Mouse (Mus musculus): ENCODE results near the gene Unc5cl. TPM values are rescaled to one million over a fixed set of nuclear protein-coding genes. Genes with fewer than 3 reads are reported as not detected.
"Not testable (repeated sequence)": the region's sequence is repeated elsewhere in the genome, so short reads cannot be mapped to it uniquely, and the experiment has no call there.

Gene Unc5cl
- total RNA-seq, 2 experiments from 2014 or later, result 1.3 TPM; not detected in 1

DNA sequence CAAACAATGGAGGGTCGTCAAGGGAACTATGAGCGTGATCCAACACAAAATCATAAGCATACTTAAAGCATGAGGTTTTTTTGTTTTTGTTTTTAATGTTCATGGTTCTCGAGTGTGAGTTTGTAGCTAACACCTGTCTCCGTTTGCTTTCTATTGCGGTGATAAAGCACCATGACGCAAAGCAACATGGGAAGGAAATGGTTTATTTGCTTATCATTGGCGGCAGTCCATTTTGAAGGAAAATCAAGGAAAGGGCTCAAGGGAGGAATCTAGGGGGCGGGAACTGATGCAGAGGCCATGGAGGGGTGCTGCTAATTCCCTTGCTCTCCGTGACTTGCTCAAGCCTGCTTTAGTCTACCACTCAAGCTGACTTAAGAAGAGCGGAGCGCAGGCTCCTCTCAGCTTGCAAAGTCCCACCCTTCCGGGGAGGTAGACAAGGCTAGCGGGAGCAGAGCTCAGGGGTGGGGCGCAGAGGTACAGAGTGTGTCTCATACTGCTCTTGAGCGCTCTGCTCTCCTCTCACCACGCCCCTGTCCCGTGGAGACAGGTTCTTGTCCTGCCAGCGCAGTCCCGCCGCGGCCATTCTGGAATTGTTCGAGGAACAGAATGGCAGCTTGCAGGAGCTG is 12.2 kb downstream of the Unc5cl start:
- no peak for DNase-seq (ENCODE audit: low spot score in 2 of 2)

GRCm38 (mm10) chr17:48467395-48468231 is 12.9 kb downstream of the Unc5cl start:
- DNase-seq (ENCODE audit: low spot score in 2 of 2), result peak; percentile 64 to 73

DNA sequence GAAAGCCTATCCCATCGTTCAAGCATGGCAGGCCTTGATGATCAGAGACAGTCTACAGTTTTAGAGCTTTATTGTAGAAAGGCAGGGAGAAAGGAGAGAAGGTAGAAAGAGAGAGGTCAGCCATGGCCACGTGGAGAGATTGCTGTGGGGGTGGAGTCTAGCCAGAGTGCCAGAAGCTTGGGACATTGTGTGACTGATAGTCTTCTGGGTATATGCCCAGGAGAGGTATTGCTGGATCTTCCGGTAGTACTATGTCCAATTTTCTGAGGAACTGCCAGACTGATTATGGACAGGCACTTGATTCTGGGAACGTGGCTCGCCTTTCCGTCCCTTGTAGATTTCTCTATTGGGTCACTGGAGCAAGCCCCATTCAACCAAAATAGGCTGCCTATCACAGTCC is 19.6 kb downstream of the Unc5cl start:
- not testable (repeated sequence) for DNase-seq (ENCODE audit: low spot score in 2 of 2)

GRCm38 (mm10) chr17:48475444-48475843 is 20.7 kb downstream of the Unc5cl start:
- DNase-seq (ENCODE audit: low spot score in 2 of 2), result no peak

DNA sequence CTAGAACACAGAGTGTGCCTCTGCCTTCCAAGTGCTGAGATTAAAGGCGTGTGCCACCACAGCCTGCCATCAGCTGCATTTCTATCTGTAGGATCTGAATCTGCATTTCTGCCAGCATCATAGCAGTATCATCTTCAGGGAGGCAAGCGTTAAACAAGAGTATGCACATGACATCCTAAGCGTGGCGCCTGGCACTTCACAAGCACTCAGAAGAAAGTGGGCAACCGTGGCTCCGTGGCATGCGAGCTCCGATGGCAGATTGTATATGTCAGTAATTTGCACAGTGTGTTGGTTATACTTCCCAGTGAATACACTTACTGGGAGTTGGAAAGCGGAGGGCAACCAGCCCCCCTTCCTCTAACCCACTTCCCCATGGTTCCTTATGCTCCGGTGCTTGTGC is 25.3 kb downstream of the Unc5cl start:
- no peak for DNase-seq (ENCODE audit: low spot score in 2 of 2)

DNA sequence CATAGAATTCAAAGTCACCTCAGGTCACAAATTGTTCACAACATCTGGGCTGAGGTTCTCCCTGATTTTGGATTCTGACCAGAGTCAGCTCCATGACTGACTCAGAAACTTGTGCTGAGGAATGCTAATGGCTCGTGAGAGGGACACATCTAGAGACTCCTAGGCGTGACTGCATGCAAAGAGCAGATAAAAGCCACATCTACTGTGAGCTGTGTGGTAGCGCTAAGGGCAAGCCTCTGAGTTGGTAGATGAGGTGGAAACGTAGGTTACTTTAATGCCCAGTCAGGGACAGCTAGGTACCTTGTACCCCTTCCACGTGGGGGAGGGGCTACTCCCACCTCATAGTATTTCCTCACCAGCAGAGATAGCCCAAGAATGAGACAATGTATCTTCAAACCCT is 29.1 kb downstream of the Unc5cl start:
- no peak for DNase-seq (ENCODE audit: low spot score in 2 of 2)

DNA sequence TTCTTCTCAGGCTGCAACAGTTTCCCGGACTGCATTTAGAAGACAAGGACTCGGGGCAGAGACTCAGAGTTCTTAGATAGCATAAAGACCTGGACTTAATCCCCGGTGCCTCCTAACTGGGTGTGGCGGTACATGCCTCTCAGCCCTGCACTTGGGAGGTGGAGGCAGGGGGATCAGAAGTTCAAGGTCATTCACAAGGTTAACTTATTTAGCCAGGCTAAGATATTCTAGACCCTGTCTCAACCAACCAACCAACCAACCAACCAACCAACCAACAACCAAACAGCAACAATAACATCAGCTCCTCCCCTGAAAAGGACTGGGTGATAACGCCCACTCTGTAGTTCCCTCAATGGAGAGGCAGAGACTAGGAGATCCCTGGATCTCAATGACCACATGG is 29.5 kb downstream of the Unc5cl start:
- DNase-seq (ENCODE audit: low spot score in 2 of 2), result no peak

GRCm38 (mm10) chr17:48489466-48489865 is 34.8 kb downstream of the Unc5cl start:
- DNase-seq (ENCODE audit: low spot score in 2 of 2), result no peak

- DNase-seq (ENCODE audit: low spot score in 2 of 2), result no peak
Observed at GRCm38 (mm10) chr17:48492621-48493020, 37.9 kb downstream of the Unc5cl start.

- DNase-seq (ENCODE audit: low spot score in 2 of 2), result no peak
Observed at GRCm38 (mm10) chr17:48493582-48493981, 38.9 kb downstream of the Unc5cl start.

DNA sequence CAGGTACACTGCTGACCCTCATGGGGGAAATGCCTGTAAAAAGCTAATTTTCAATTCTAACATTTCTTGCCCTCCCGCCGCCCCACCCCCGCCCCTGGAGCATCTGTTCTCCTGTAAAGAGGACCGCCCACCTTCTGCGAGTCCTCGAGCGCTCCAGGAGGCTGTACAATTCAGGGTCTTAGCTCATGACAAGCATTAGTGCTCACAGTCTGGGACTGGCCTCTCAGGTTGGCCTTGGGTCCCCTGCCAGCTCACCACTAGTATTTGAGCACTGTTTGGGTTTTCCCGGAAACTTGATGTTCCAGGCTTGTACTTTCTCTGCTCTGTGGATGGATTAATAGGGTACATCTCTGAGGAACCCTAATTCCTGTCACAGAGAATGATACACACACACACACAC is 39.3 kb downstream of the Unc5cl start:
- no peak for DNase-seq (ENCODE audit: low spot score in 2 of 2)

- no peak for DNase-seq (ENCODE audit: low spot score in 2 of 2)
Observed at GRCm38 (mm10) chr17:48497986-48498385, 43.3 kb downstream of the Unc5cl start.

DNA sequence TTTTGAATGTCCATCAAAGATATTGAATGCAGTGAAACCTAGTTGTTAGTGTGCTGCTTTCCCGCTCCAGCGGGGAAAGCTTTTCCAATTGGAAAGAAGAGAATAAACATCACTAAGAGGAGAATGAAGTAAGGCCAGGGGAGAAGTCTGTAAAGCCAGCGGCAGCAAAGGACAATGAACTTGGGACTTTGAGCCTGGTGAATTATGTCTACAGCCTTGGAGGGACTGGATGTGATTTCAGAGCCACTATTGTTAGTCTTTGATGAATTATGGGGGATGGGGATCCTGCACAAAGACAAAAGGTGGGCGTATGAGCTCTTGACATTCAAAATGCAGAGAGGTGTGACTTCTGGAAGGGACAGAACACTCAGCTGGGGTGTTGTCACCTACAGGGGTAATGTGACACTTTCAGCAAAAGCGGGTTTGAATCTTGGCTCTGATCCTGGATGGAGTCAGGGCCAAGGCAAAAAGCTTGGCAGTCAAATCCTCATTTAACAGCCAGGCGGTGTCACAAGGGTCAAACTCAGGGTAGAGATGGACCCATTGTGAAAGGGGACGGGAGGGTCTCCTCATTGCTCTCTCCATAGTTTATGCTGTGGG is 46.2 kb downstream of the Unc5cl start:
- DNase-seq (ENCODE audit: low spot score in 2 of 2), result no peak

GRCm38 (mm10) chr17:48505006-48505405 is 50.3 kb downstream of the Unc5cl start:
- no peak for DNase-seq (ENCODE audit: low spot score in 2 of 2)

DNA sequence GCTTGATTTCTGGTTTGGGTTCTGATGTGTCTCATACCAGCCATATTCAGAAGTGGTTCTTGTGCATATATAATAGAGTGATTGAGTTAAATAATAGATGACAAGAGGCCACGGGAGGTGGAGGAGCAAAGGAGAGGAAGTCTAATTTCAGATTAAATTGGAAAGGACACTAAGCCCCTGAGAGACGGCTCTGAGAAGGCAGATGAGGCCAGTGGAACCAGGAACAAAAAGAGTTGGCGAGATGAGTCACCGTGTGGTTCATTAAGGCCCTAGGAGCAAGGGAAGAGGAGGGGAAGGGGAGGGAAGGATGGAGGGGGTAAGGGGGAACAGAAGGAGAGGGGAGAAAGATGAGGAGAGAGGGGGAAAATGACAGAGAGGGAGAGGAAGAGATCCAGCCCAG is 52.3 kb downstream of the Unc5cl start:
- no peak for DNase-seq (ENCODE audit: low spot score in 2 of 2)

GRCm38 (mm10) chr17:48509596-48509995 is 54.9 kb downstream of the Unc5cl start:
- no peak for DNase-seq (ENCODE audit: low spot score in 2 of 2)

- DNase-seq (ENCODE audit: low spot score in 2 of 2), result no peak
Observed at GRCm38 (mm10) chr17:48512614-48513281, 58.0 kb downstream of the Unc5cl start.

GRCm38 (mm10) chr17:48514613-48515012 is 59.9 kb downstream of the Unc5cl start:
- no peak for DNase-seq (ENCODE audit: low spot score in 2 of 2)

DNA sequence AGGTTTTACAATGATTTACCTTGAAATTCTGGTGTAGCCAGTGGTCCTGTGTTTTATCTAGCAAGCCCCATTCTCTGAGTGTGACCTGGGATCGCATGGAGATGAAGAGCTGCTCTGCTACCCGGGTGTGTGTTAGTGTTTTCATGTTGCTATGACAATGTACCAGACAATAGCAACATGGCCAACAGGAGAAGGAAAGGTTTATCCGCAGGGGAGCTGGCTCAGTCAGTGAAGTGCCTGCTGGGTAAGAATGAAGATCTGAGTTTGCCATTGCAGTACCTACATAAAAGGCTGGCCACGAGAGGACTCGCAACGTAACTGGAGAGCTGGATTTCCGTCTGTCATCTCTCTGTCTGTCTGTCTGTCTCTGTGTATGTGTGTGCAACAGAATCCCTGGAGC is 64.3 kb downstream of the Unc5cl start:
- no peak for DNase-seq (ENCODE audit: low spot score in 2 of 2)

- DNase-seq (ENCODE audit: low spot score in 2 of 2), result no peak
Observed at GRCm38 (mm10) chr17:48520352-48520751, 65.7 kb downstream of the Unc5cl start.

GRCm38 (mm10) chr17:48523056-48523455 is 68.4 kb downstream of the Unc5cl start:
- no peak for DNase-seq (ENCODE audit: low spot score in 2 of 2)

Measured in adrenal gland, postnatal 4 days (tissue).